Mouse (Mus musculus) kidney, adult 9 months (tissue): Measurements from ENCODE around the gene Defb28.

Experiments used
- DNase-seq: peaks from one replicate; pipeline ENCODE4 v3.0.0; 2022

Defb28 gene

DNA sequence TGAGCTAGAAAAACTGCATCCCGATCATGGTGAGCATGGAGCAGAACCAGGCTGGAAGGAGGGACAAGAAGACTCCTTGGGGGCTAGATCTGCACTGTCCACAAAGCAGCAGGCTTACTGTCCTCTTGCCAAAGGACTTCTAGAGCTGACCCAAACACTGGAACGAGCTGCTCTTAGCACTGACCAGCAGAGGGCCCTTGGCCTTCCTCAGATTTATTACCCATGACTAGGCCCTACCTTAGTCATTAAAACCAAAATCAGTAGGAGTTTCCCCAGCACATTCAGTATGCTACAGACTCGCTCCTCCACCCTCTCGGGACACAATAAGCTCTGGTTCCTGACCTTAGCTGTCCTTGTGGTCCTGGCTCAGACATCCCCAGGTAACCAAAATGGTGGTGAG, at the start of gene Defb28:
Defb28 (plus strand) TSS at position 275 of the 400 bp plus-strand sequence.
- peak; percentile 29 for DNase-seq

DNA sequence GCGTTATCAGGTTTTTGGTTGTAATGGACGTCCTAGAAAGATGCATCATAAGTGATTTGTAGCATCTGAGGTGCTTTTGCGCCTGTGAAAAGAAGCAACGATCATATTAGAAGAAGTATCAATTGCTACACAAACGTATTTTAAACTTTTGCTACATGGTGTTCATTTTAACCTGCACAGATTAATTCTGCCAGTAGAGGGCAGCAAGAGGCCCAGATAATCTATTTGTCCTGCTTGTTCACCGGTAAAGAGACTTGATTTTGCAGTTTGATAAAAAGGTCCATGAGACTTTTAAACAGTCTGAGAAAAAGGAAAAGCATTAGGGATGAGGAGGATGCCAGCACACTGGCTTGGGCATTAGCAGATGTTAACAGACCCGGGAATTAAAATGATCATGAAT, 47.1 kb upstream of the Defb28 start:
- DNase-seq: peak; percentile 78

DNA sequence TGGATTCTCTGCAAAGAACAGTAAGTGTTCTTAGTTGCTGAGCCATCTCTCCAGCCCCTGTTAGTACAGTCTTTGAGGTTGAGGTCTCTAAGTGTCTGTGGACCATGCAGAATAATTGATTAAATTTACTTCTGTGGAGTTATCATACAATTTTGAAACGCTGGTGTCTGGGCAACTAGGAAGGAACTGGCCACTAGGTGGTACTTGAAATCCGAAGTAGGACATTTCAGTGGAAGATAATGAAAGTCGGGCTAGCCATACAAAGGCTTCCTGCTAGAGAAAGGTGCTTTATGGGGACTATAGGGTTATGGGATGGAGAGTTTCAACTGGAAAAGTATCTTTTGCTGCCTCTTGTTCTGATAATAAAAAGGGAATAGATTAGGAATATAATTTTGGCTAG, 45.6 kb upstream of the Defb28 start:
- peak; percentile 43 for DNase-seq

DNA sequence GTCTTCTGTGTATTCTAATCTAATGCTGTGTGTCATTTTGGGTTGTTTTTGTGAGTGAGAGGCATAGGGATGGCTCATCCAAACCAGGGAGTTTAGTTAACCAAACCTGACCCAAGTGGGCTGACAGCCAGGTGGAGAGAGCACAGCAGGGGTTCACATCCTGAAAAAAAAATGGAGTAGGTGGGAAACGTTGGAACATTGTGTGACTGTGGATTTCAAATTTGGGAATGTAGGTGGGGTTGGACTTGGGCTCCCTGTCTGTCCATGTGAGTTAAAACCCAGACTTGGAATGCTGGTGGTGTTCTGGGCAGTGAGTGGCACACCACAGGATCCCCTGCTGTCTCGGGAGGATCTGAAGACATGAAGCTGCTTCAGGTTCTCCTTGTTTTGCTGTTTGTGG, 41.3 kb upstream of the Defb28 start, which contains the start of gene Defb20:
Defb20 (plus strand) TSS at position 301 of the 400 bp plus-strand sequence.
- no peak for DNase-seq

DNA sequence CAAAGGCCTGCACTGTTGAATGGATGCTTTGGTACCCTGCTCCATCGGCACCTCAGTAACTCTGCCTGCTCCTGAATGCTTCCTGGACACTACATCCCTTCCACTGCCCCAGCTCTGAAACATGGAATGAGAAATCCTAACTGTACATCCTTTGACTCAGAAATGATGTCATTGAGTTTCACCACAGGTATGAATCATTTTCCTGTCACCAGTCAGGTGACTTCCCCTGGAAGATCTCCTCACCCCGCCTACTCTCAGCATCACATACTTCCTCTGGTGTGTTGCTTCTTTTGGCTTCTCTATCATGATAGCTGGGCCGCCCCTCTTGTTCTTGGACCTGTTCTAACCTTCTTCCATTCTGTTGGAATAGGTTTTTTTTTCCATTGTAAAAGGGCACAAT, 37.2 kb upstream of the Defb28 start:
- DNase-seq: no peak

DNA sequence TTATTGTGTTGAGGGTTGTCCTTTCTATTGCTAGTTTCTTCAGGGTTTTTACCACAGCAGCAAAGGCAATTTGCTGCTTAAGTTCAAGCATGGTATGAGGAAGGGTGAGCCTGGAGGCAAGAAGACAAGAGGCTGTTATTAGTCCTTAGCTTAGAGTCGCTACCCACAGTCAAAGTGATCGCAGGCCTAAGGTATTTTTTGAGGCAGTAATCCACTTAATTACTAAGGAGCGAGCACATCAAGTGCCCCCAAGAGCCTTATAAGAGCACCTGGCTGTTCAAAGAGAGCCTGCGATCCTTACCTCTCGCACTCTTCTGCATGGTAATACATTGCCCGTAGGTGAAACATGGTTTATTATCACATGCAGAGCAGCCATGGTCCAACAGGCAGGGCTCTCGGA, 36.3 kb upstream of the Defb28 start:
- DNase-seq: no peak

DNA sequence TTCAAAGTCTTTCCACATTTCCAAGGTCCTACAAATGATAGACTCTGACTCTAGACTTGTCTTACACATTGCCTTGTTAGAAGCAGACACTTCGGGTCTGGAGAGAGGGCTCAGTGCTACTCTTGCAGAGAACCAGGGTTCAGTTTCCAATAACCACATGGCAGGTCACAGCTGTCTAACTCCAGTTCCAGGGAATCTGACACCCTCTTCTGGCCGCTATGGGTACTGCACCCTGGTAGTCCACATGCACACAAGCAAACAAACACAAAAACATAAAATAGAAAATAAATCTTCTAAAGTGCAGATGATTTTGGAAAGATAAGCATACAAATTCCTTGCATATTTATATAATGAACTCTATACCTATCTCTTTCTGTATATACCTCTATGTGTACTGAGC, 31.0 kb upstream of the Defb28 start:
- DNase-seq: no peak

DNA sequence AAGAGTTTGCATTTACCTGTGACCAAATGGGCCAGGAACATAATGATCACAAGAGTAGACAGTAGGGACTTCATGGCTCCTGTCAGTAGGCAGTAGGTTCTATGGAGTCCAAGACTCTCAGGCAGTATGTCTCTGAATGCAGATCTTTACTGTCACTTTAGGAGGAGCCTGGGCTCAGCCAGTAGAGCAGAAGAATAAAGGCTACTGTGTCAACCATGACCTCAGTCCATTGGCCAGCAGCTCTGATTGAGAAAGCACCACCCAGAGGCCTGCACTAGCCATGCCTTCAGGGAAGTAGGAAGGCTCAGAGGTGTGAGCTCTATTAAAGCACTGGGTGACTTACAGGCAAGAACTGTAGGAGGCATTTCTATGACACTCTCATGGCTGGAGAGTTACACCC, 28.0 kb upstream of the Defb28 start, which contains the start of gene Defb22:
Defb22 (minus strand) TSS at position 101 of the 400 bp plus-strand sequence.
- DNase-seq: no peak

DNA sequence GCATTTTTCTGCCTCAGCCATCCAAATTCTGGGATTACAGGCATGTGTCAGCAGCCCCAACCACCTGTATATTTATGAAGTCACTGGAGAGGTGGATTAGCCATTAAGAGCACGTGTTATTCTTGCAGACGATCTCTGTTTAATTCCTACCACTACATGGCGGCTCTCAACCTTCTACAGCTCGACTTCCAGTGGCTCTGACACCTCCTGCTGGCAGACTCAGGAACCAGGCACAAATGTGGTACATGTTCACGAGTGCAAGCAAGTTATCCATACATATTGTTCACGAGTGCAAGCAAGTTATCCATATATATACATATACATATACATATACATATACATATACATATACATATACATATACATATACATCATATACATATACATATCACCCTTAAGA, 24.9 kb upstream of the Defb28 start:
- DNase-seq: no peak

DNA sequence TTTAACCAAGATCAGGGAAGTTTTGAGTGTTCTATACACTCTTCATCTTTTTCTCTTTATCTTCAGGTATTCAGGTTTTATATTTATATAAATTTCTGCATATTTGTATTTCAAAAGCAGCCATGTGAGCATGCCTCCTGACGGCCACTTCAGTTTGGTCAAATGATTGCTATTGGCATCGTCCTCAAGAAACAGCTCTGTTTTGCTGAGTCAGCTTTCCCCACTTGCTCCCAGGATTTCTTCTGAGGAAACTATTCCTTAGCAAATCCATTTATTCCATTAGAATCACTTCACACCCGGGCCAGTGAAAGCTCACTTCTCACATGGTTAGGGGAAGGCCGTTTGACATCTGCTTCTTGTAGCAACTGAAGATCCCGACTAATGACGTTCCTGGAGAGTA, 20.0 kb upstream of the Defb28 start:
- no peak for DNase-seq

DNA sequence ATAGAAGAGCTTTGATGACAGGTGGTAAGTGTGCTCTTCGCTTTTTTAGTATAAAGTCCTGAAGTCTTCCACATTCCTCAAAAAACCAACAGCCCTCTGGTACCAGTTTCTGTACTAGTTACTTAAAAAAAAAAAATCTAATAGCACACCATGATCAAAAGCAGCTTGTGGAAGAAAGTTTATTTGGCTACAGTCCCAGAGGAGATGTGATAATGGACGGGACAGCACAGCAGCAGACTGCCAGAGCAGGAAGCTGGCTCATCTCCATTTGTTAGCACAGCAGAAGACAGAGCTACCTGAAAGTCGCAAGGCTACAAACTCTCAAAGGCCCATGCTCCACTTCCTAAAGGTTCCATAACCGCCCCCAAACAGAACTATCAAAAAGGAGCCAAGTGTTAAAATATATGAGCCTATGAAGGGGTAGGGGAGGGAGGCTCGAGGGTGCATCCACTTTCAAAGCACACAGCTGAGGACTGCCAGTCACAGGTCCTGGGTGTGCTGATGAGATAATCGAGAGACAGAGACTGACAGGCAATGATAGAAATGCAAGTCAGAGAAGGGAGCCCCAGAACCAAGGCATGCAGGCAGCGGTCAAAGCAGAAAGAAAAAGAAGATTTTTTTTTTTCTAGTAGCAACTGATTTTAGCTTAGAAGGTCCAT, 17.7 kb upstream of the Defb28 start:
- DNase-seq: no peak

DNA sequence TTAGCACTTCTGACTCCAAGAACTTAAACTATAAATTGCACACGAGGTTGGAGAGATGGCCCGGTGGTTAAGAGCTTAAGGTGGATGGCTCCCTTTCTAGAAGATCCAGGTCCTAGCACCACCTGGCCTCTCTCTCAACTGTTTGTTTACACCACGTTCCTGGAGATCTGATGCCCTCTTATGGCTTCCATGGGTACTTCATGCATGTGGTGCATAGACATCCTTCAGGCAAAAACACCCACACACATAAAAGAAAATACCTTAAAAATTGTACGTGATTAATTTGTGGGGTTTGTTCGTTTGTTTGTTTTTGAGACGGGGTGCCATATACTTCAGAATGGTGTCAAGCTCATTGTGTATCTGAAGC, 17.2 kb upstream of the Defb28 start:
- no peak for DNase-seq

DNA sequence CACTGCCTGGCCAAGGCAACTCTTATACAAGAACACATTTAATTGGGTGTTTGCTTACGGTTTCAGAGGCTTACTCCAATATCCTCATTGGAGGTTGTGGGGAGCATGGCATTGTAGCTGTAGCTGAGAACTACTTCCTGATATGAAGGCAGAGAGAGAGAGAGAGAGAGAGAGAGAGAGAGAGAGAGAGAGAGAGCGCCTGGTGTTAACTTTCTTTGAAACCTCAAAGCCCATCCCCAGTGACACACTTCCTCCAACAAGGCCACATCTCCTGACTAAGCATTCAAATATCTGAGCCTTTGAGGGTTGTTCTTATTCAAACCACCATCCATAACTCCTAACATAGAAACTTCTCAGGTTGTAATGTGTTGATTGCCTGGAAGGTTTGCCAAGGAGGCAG, 14.1 kb upstream of the Defb28 start:
- no peak for DNase-seq

DNA sequence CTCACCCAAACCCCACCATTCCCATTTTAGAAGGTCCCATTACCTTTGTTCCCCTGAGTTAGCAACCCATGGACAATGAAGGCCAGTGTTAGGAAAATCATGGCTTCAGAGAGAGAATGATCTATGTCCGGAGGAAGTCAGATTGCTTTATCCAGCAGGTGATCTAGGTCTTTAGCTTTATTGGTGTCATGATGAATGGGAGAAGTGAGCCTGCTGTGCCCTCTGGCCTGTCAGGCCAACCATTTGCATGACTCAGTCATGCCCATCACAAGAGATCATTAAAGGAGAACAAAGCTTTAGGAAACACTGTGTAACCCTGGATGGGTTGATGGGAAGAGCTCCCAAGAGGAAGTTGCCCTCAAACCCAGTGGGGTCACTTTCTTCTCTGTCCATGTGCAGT, 6.5 kb upstream of the Defb28 start, which contains the start of gene Defb26:
Defb26 (minus strand) TSS at position 101 of the 400 bp plus-strand sequence.
- no peak for DNase-seq

DNA sequence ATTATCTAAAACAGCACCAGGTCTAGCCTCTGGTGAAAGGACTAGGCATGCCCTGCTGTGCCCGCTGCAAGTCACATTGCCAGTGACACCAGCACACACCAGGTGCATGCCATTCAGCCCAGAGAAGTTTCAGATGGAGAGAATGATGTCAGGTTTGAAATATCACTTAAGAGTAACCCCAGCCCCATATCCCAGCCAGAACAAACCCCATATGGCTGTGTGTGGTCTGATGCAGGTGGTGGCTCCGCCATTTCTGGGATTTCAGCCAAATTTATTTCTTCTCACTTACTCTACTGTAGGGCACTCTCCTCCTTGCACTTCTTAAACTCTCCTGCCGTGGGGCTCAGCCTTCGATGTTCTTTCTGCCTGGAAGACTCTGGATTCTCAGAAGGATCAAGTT, 2.0 kb upstream of the Defb28 start:
- no peak for DNase-seq

DNA sequence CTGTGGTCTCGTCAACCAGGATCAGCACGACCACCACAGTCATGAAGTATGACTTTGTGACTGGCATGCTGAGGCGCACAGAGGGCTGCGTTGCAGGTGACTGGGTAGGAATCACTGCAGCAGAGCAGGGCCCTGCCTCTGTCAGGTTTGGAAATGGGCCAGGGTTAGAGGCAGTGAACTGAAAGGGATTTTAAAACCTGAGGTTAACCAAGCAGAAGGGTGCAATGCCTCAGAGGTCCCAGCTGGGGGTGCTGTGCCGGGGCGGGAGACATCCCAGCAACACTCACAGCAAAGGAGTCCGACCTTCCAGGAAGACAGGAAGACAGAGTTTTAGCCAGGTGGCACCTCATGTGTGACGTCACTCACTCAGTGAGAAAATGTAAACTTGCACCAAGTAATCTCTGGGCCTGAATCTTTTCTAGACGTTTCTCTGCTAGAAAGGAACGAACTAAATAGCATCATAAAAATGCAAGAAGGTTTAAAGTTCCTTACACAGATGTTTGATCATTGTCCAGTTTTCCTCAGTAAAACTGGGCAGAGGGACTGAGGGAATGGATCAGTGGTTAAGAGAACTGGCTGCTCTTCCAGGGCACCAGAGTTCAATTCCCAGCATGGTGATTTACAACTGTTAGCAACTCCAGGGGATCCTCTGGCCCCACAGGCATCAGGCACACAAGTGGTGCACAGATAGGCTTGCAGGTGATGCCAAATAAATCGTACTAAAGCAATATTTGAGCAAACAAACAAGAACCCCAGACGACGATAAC, 22.1 kb downstream of the Defb28 start, which contains the start of gene Defb29:
Defb29 (minus strand) TSS at position 155 of the 767 bp plus-strand sequence.
- DNase-seq: peak; percentile 87

DNA sequence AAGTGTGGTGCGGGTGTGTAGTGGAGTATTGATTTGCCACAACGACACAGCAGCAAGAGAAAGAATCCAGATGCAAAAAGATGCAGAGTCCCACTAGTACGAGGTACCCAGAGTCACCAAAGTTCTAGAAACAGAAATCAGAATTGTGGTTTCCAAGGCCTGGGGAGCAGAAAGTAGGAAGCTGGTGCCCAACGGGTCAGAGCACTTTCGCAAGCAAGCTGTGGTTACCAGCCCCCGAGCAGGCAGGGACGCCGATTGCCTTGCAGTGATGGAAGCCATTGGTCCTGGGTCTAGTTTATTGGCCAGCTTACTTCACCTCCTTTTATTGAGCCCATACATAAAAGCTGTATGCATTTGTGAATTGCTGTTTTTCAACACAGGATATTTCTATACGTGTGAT, 23.9 kb downstream of the Defb28 start:
- DNase-seq: no peak

DNA sequence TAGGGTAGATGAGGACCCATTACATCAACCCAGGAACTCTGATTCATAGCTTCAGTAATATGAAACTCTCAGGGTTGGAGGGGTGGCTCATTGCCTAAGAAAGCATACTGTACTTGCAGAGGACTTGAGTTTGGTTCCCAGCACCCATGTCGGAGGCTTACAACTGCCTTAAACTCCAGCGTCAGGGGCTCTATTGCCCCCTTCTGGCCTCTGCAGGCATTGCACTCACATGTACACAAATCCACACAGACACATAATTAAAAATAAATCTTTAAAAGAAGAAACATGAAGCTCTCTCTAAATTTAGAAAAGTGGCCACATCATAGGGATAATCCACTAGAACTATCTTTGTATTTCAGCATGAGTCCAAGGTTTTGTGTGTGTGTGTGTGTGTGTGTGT, 24.8 kb downstream of the Defb28 start:
- DNase-seq: no peak

DNA sequence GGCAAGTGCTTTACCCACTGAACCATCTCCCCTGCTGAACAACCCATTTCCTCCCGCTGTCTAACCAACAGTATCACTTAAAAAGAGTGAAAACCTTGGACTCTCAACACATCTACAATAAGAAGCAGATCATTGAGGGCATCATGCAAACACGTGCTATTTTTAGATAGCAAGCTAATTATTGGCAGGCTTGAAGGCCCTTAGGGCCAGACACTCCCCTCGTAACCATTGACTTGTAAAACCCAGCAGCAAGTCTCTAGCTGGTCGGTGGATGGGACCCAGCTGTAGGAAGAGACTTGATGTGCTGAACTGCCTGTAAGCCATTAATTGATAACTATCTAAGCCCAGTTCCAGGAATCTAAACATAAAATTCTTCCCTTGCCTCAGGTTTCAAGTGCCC, 25.4 kb downstream of the Defb28 start:
- peak; percentile 86 for DNase-seq

DNA sequence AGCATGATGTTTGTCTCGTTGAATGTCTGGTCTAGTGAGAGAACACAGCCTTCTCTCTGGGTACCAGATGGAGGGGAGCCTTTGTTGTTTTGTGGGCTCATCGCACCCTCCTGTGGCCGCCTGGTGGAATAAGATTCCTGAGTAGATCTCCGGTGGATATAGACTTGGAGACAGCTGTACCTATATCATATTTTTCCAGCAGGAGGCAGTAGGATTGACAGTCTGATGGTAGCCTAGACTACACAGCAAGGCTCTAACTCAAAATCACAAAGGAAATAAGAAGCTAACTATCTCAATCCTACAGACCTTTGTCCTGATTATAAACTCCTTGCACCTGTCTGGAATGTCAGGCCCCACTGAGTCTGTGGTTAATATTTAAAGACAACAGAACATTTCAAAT, 26.6 kb downstream of the Defb28 start:
- peak; percentile 87 for DNase-seq

DNA sequence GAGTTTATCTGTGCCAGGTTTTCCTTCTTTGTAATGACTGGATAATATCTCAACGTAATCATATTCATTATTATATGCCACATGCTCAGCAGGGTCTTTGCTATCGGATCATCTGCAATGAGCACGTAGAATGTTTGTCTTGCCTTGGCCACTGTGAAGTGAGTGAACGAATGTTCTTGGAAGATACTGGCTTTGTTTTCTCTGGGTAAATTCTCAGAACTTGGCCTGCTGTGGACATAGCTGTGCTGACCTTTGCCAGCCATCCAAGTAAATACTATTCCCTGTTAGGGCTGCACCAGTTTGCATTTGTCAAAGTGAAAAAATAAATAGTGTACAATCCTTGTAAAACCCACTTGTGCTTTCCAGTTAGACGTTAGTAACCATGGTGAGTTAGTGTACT, 30.1 kb downstream of the Defb28 start:
- DNase-seq: no peak

DNA sequence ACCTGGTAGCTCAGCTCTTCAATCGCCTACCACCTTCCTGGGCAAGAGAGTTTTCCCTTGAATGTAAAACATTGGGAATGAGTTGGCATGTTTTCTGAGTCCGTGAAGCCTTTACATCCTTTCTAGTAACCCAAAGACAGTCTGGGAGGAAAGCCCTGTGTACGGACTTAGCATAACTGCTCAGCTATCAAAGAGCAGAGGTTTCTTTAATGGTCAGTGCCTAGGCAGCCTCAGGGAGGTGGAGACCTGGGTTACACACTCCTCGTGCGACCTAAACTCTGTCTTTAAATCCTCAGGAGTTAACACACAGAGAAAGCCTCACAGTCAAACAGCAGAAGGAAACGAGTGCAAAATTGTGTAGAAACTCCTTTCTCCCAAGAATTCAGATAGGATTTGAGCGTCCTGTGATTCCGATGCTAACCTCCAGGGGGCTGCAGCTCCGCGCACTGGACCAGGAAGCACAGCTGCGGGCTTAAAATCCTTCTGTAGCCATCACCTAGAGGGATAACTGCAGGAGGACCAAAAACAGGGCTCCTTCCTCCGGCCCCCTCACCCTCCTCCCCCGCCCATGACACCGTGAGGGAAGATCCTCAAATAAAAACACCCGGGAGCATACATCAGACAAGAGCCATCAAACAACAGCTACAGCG, 35.8 kb downstream of the Defb28 start:
- peak; percentile 76 for DNase-seq

DNA sequence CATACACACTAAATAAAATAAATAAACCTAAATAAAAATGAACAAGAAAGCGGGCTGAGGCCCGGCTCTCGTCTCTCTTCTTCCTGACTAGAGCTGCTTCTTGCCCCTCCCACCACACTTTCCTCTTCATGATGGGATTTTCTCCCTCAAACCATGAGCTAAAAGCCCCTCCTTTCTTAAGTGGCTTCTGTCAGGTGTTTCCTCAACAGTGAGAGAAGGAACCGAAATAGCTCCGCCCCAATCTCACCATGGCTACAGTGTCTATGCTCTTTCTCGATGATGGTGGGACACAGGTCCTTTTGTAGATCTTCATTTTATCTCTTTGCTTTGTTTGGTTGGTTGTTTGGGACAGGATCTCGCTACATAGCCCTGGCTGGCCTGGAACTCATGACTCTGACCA, 38.6 kb downstream of the Defb28 start:
- no peak for DNase-seq

DNA sequence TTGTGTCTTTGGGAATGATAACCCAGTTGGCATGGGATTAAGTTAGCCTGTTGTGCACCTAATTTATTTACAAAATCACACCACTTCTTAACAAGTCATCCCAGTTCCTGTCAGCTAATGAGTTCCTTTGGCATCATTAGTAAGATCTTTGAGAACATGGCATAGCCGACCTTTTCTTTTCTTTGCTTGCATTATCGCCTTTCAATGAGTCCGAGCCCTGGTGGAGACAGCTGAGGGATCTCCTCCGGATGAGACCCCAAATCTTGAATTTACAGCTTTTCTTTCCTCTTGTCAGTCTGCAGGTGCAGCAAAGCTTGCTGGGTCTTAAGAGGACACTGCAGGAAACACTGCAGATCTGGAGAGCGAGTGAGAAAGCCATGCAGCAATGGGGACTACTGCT, 51.0 kb downstream of the Defb28 start, which contains the start of gene Gm17416:
Gm17416 (plus strand) TSS at position 301 of the 400 bp plus-strand sequence.
- DNase-seq: no peak
